Mouse (Mus musculus) E14TG2a.4 (cell line): Measurements from ENCODE around the gene Nkap.
A peak's percentile ranks its signal among the peaks of the same experiment; 100 is the strongest.
"Not testable (repeated sequence)": the region's sequence is repeated elsewhere in the genome, so short reads cannot be mapped to it uniquely, and the experiment has no call there.

ENCODE experiments used
- H3K27me3 ChIP-seq: 2 replicates; pipeline ENCODE4 v1.6.1; 2014; ENCODE audit warnings: low read length, control low read depth; ENCODE audit not compliant: insufficient read depth
- H3K36me3 ChIP-seq: 2 replicates; pipeline ENCODE4 v1.6.1; 2014; ENCODE audit warnings: low read length, control low read depth; ENCODE audit not compliant: insufficient read depth
- H3K4me1 ChIP-seq: replicated peaks from 2 replicates; pipeline ENCODE4 v1.6.1; 2014; ENCODE audit warnings: low read depth, low read length, control low read depth
- H3K4me3 ChIP-seq: replicated peaks from 2 replicates; pipeline ENCODE4 v1.5.1; 2014; ENCODE audit warnings: mild to moderate bottlenecking, low read length
- H3K9me3 ChIP-seq: 2 replicates; pipeline ENCODE4 v1.6.1; 2014; ENCODE audit warnings: low read length, control low read depth
- CTCF ChIP-seq: conservative IDR thresholded peaks from 2 replicates; pipeline ENCODE4 v1.5.1; 2014; ENCODE audit warnings: low read length
- NANOG ChIP-seq: IDR thresholded peaks from 2 replicates; pipeline ENCODE4 v1.6.1; 2014; ENCODE audit warnings: borderline replicate concordance, low read length, mixed read lengths
- POU5F1 ChIP-seq: IDR thresholded peaks from 2 replicates; pipeline ENCODE4 v1.6.1; 2014; ENCODE audit warnings: low read length, borderline replicate concordance

Gene Nkap

GRCm38 (mm10) chrX:37168742-37169141 lies 42.1 kb downstream of the Nkap start, which contains the start of gene Akap14:
Gene Akap14, minus strand, starts transcription at chrX:37168842.
- TF ChIP-seq NANOG: no peak
- H3K4me3 ChIP-seq: no peak within 1 kb of the TSS
- H3K36me3 ChIP-seq: no peaks in the 10 kb centered on the region
- H3K4me1 ChIP-seq: no peaks in the 10 kb centered on the region
- H3K9me3 ChIP-seq: no peaks in the 10 kb centered on the region
- peaks cover under 1% of the 10 kb centered on the region; the same call in 1 of the 2 replicates for H3K27me3 ChIP-seq

GRCm38 (mm10) chrX:37184401-37184800 lies 57.8 kb downstream of the Nkap start:
- not testable (repeated sequence) for H3K4me1 ChIP-seq, H3K9me3 ChIP-seq, H3K4me3 ChIP-seq, H3K27me3 ChIP-seq
- H3K36me3 ChIP-seq: peaks cover 16% of the 10 kb centered on the region

- H3K9me3 ChIP-seq: no peaks in the 10 kb centered on the region
- H3K4me1 ChIP-seq: peaks cover 6% of the 10 kb centered on the region; the same call in 1 of the 2 replicates
- H3K36me3 ChIP-seq: peaks cover 16% of the 10 kb centered on the region
- H3K4me3 ChIP-seq: peak overlapping the region; percentile 81
- no peaks in the 10 kb centered on the region for H3K27me3 ChIP-seq
- TF ChIP-seq POU5F1: no peak
- TF ChIP-seq CTCF: no peak
- no peak for TF ChIP-seq NANOG
Measured at GRCm38 (mm10) chrX:37190755-37191104, 64.1 kb downstream of the Nkap start.

DNA sequence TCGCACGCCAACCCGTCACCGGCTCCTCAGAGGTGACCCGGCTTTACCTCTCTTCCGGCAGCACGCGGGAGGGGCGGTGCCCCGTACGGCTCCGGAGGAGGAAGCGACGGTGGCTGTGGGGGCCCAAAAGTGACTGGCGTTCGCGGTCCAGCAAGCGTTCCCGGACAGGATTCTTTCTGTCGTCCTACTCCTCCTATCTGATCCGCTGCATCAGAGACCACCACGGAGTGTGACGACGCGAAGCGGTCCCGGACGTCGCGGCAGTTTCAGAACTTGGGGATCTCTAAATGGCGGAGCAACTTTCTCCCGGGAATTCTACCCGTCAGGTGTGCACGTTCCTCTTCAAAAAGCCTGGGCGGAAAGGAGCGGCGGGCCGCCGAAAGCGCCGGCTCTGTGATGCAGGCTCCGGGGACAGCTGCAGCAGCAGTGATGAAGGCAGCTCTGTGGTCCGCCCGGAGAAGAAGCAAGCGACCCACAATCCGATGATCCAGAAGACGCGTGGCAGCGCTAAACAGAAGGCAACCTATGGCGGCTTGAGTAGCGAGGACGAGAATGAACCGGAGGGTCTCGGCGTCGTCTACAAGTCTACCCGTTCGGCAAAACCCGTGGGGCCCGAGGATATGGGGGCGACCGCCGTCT lies 64.6 kb downstream of the Nkap start, which contains the start of the genes Ndufa1 and Rnf113a1:
Gene Ndufa1 (minus strand): TSS at position 59 of the 639 bp plus-strand sequence.
Gene Rnf113a1 (plus strand): TSS at position 141 of the 639 bp plus-strand sequence.
- Histone ChIP-seq H3K36me3 (peaks cover 16% of the 10 kb centered on the region), H3K27me3 (no peaks in the 10 kb centered on the region), H3K9me3 (no peaks in the 10 kb centered on the region), H3K4me3 (peak within 1 kb of the TSS; percentile 81), H3K4me1 (peaks cover 6% of the 10 kb centered on the region; the same call in 1 of the 2 replicates)
- TF ChIP-seq POU5F1 (no peak), CTCF (no peak), NANOG (no peak)

- H3K27me3 ChIP-seq: no peaks in the 10 kb centered on the region
- peaks cover 16% of the 10 kb centered on the region for H3K36me3 ChIP-seq
- peak overlapping the region; percentile 81 for H3K4me3 ChIP-seq
- H3K9me3 ChIP-seq: no peaks in the 10 kb centered on the region
- H3K4me1 ChIP-seq: peaks cover 6% of the 10 kb centered on the region; the same call in 1 of the 2 replicates
- TF ChIP-seq CTCF (no peak), POU5F1 (no peak), NANOG (no peak)
Measured at GRCm38 (mm10) chrX:37191744-37192379, 65.3 kb downstream of the Nkap start.

- Histone ChIP-seq H3K4me1 (peaks cover 14% of the 10 kb centered on the region), H3K36me3 (no peaks in the 10 kb centered on the region), H3K9me3 (no peaks in the 10 kb centered on the region), H3K27me3 (no peaks in the 10 kb centered on the region), H3K4me3 (no peak overlapping the region)
- TF ChIP-seq POU5F1 (no peak), CTCF (no peak), NANOG (no peak)
Measured at GRCm38 (mm10) chrX:37198676-37199075, 72.1 kb downstream of the Nkap start.
